Mouse (Mus musculus) brain, embryonic 14.5 days (tissue): ENCODE data around the gene Sik3.

Experiments used
- CTCF ChIP-seq: fragments of 200-500 bp; IDR thresholded peaks from 2 replicates; pipeline ENCODE4 v1.5.1; 2012; ENCODE audit warnings: inconsistent platforms, mild to moderate bottlenecking, moderate library complexity, borderline replicate concordance; ENCODE audit not compliant: insufficient read depth, insufficient read length; ENCODE audit errors: extremely low read depth
- POLR2A ChIP-seq: fragments of 200-500 bp; IDR thresholded peaks from 2 replicates; pipeline ENCODE4 v1.6.1; 2012; ENCODE audit warnings: mild to moderate bottlenecking, inconsistent platforms, borderline replicate concordance; ENCODE audit not compliant: poor library complexity, insufficient read depth, insufficient read length, severe bottlenecking; ENCODE audit errors: extremely low read depth

GRCm38 (mm10) chr9:46184542-46184941, 171.9 kb downstream of the Sik3 start:
- TF ChIP-seq POLR2A (no peak), CTCF (no peak)
